Mouse (Mus musculus) ES-Bruce4 (cell line): ENCODE results near the gene Cyb561d1.

ENCODE experiments used
- CTCF ChIP-seq: IDR thresholded peaks from one replicate; pipeline ENCODE4 v1.8.1; 2011; ENCODE audit warnings: low read depth, low read length
- POLR2A ChIP-seq: IDR thresholded peaks from one replicate; pipeline ENCODE4 v1.8.1; 2011; ENCODE audit warnings: low read length; ENCODE audit not compliant: insufficient read depth

- TF ChIP-seq POLR2A (no peak), CTCF (no peak)
Measured at GRCm38 (mm10) chr3:108211845-108212244, 10.8 kb upstream of the Cyb561d1 start.
